Mouse (Mus musculus) myocyte (in vitro differentiated cells): ENCODE data around the gene Plod1.

ENCODE experiments used
- E2F4 ChIP-seq: IDR thresholded peaks from one replicate; pipeline ENCODE4 v1.6.1; 2011; ENCODE audit warnings: mild to moderate bottlenecking, control low read depth, moderate library complexity; ENCODE audit not compliant: insufficient read depth
- POLR2A ChIP-seq: IDR thresholded peaks from one replicate; pipeline ENCODE4 v1.6.1; 2011; ENCODE audit warnings: low read depth, mild to moderate bottlenecking, control low read depth, moderate library complexity; ENCODE audit not compliant: insufficient read length
- POLR2AphosphoS2 ChIP-seq: IDR thresholded peaks from one replicate; pipeline ENCODE4 v1.6.1; 2011; ENCODE audit warnings: low read depth, control low read depth; ENCODE audit not compliant: insufficient read length
- SRF ChIP-seq: IDR thresholded peaks from one replicate; pipeline ENCODE4 v1.6.1; 2011; ENCODE audit warnings: low read depth; ENCODE audit not compliant: control insufficient read depth, insufficient read length

DNA sequence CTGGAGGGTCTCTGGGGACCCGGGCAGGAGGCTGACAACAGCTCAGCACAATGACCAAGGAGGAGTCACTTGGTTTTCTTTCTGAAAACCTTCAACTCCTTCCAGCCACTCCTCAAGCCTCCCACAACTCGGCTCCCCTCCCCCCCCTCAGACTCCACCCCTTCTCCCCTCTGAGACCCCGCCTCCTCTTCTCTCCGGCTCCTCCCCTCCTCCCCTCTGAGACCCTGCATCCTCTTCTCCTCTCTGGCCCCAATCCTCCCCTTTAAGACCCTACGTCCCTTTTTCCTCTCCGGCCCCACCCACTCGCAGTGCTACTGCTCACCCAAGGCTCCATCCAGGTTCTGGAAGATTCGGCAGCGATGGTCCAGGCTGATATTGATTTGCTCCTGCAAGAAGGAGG, 8.4 kb downstream of the Plod1 start:
- TF ChIP-seq POLR2A (no peak), SRF (no peak), POLR2AphosphoS2 (no peak), E2F4 (no peak)
